Mouse (Mus musculus): ENCODE data around the gene Olfr1183. TPM values are rescaled to one million over a fixed set of nuclear protein-coding genes. Genes with fewer than 3 reads are reported as not detected.
"Not testable (repeated sequence)": the region's sequence is repeated elsewhere in the genome, so short reads cannot be mapped to it uniquely, and the experiment has no call there.

The Olfr1183 gene
- polyA plus RNA-seq (2016; fragmentation: Nextera tagmentation; extraction: Ambion mirVana) = not detected in 2 replicates

DNA sequence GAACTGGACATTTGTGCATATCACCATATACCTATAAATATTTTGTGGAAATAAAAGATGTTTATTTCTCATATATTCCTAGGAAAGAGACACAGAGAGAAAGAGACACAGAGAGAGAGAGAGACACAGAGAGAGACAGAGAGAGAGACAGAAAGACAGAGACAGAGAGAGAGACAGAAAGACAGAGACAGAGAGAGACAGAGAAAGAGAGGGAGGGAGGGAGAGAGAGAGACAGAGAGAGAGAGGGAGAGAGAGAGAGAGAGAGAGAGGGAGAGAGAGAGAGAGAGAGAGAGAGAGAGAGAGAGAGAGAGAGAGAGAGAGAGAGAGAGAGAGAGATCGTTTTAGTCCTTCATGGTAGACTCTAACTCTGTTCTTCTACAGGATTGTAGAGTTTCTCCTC lies at the start of gene Olfr1183:
TSS of gene Olfr1183 (plus strand) at position 301 of the 400 bp plus-strand sequence.
- not testable (repeated sequence) for H3K36me3 ChIP-seq; H3K4me1 ChIP-seq; DNase-seq (ENCODE audit: low spot score); H3K27me3 ChIP-seq (ENCODE audit: low read depth, poor library complexity, severe bottlenecking); H3K9me3 ChIP-seq (replicated peaks); H3K27ac ChIP-seq (replicated peaks); H3K4me3 ChIP-seq
- WGBS = 78% methylated on average over 1 of the region's 1 CpGs

- Histone ChIP-seq H3K27ac (replicated peaks) (no peak within 1 kb of the TSS), H3K36me3 (no peaks in the 10 kb centered on the region), H3K4me3 (no peak within 1 kb of the TSS), H3K9me3 (replicated peaks) (no peaks in the 10 kb centered on the region), H3K4me1 (no peaks in the 10 kb centered on the region), H3K27me3 (ENCODE audit: low read depth, poor library complexity, severe bottlenecking) (no peaks in the 10 kb centered on the region)
- 92% methylated on average over 3 of the region's 3 CpGs for WGBS
- no peak for DNase-seq (ENCODE audit: low spot score)
These were observed 48.3 kb upstream of the Olfr1183 start, which contains the start of gene Olfr1179 for GRCm38 (mm10) chr2:88406353-88406752. Olfr1179 (minus strand) TSS chr2:88406453.

GRCm38 (mm10) chr2:88419051-88419450 lies 35.6 kb upstream of the Olfr1183 start, which contains the start of gene Olfr1180:
Olfr1180 (minus strand) TSS chr2:88419151.
- no peaks in the 10 kb centered on the region for H3K4me1 ChIP-seq
- H3K27ac ChIP-seq (replicated peaks) = no peak within 1 kb of the TSS
- 87% methylated on average over 2 of the region's 2 CpGs for whole genome bisulfite sequencing
- no peak for DNase-seq (ENCODE audit: low spot score)
- no peaks in the 10 kb centered on the region for H3K27me3 ChIP-seq (ENCODE audit: low read depth, poor library complexity, severe bottlenecking)
- H3K9me3 ChIP-seq (replicated peaks) = no peaks in the 10 kb centered on the region
- H3K36me3 ChIP-seq = no peaks in the 10 kb centered on the region
- no peak within 1 kb of the TSS for H3K4me3 ChIP-seq

- WGBS = 89% methylated on average over 1 of the region's 1 CpGs
- Histone ChIP-seq H3K36me3 (no peaks in the 10 kb centered on the region), H3K27me3 (ENCODE audit: low read depth, poor library complexity, severe bottlenecking) (no peaks in the 10 kb centered on the region), H3K4me1 (no peaks in the 10 kb centered on the region), H3K9me3 (replicated peaks) (no peaks in the 10 kb centered on the region), H3K4me3 (no peak within 1 kb of the TSS), H3K27ac (replicated peaks) (no peak within 1 kb of the TSS)
- DNase-seq (ENCODE audit: low spot score) = no peak
These were observed 28.6 kb upstream of the Olfr1183 start, which contains the start of gene Olfr1181 for GRCm38 (mm10) chr2:88426071-88426470. Olfr1181 (minus strand) TSS chr2:88426171.

- Histone ChIP-seq H3K9me3 (replicated peaks) (no peaks in the 10 kb centered on the region), H3K4me3 (no peak within 1 kb of the TSS), H3K4me1 (no peaks in the 10 kb centered on the region), H3K27ac (replicated peaks) (no peak within 1 kb of the TSS), H3K36me3 (no peaks in the 10 kb centered on the region), H3K27me3 (ENCODE audit: low read depth, poor library complexity, severe bottlenecking) (no peaks in the 10 kb centered on the region)
- 86% methylated on average over 1 of the region's 1 CpGs for WGBS
- DNase-seq (ENCODE audit: low spot score) = no peak
These were observed 5.6 kb upstream of the Olfr1183 start, which contains the start of gene Gm13757 for GRCm38 (mm10) chr2:88449031-88449430. Gm13757 (minus strand) TSS chr2:88449131.

DNA sequence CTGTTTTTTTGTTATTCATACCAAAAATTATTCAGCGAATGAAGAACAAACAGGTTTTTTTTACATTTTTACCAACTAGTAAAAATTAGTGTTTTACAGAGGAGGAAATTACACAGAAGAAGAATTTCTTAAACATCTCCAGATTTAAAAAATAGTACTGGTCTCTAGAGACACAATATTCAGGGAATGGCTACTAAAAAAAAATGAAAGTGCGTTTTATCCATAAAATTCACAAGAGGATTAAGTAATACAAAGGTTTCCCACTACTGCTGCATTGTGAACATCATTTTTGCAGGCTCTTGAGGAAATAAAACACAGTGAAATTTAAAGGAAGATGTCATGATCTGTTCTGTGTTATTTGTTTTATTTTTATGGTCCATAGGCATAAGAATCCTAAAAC lies 28.6 kb downstream of the Olfr1183 start, which contains the start of gene Olfr1184:
TSS of gene Olfr1184 (plus strand) at position 301 of the 400 bp plus-strand sequence.
- Histone ChIP-seq H3K36me3 (no peaks in the 10 kb centered on the region), H3K4me1 (no peaks in the 10 kb centered on the region), H3K27ac (replicated peaks) (no peak within 1 kb of the TSS), H3K9me3 (replicated peaks) (no peaks in the 10 kb centered on the region), H3K27me3 (ENCODE audit: low read depth, poor library complexity, severe bottlenecking) (no peaks in the 10 kb centered on the region), H3K4me3 (no peak within 1 kb of the TSS)
- DNase-seq (ENCODE audit: low spot score) = no peak
- 88% methylated on average over 2 of the region's 2 CpGs for WGBS

DNA sequence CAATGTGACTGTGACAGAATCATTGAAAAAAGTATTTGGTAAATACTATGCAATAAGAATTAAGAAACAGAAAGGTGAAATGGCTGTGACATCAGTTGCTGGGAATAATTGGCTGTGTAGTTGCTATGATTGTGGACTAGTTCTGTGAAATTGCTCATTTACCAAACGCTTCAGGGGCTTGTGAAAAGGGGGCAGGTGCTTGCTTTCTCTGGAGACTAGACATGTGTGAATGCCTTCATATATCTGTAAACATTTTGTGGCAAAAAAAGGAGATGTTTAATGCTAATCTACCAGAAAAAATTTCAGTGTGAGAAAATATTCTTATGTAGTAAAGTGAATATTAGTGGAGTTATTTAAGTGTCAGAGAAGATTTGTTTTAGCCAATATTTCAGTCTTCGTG lies 38.4 kb downstream of the Olfr1183 start, which contains the start of gene Olfr1185-ps1:
TSS of gene Olfr1185-ps1 (plus strand) at position 301 of the 400 bp plus-strand sequence.
- H3K27ac ChIP-seq (replicated peaks) = no peak within 1 kb of the TSS
- no peaks in the 10 kb centered on the region for H3K9me3 ChIP-seq (replicated peaks)
- no peaks in the 10 kb centered on the region for H3K36me3 ChIP-seq
- H3K4me1 ChIP-seq = no peaks in the 10 kb centered on the region
- 83% methylated on average over 2 of the region's 2 CpGs for WGBS
- H3K27me3 ChIP-seq (ENCODE audit: low read depth, poor library complexity, severe bottlenecking) = no peaks in the 10 kb centered on the region
- DNase-seq (ENCODE audit: low spot score) = no peak
- no peak within 1 kb of the TSS for H3K4me3 ChIP-seq

- Histone ChIP-seq H3K36me3 (no peaks in the 10 kb centered on the region), H3K27me3 (ENCODE audit: low read depth, poor library complexity, severe bottlenecking) (no peaks in the 10 kb centered on the region), H3K27ac (replicated peaks) (no peak within 1 kb of the TSS), H3K9me3 (replicated peaks) (no peaks in the 10 kb centered on the region), H3K4me3 (no peak within 1 kb of the TSS), H3K4me1 (no peaks in the 10 kb centered on the region)
- WGBS = 88% methylated on average over 2 of the region's 2 CpGs
- no peak for DNase-seq (ENCODE audit: low spot score)
These were observed 63.6 kb downstream of the Olfr1183 start, which contains the start of gene Olfr1186 for GRCm38 (mm10) chr2:88518251-88518650. Olfr1186 (plus strand) TSS chr2:88518551.

Other genes starting within 250 kb of the Olfr1183 start
- not detected in 2 replicates for gene Olfr1170, start 226.5 kb upstream of the Olfr1183 start, polyA plus RNA-seq (2016; fragmentation: Nextera tagmentation; extraction: Ambion mirVana)
- not detected in 2 replicates for gene Olfr1173, start 175.0 kb upstream of the Olfr1183 start, polyA plus RNA-seq (2016; fragmentation: Nextera tagmentation; extraction: Ambion mirVana)
- not detected in 2 replicates for gene Olfr1174-ps, start 139.7 kb upstream of the Olfr1183 start, polyA plus RNA-seq (2016; fragmentation: Nextera tagmentation; extraction: Ambion mirVana)
- not detected in 2 replicates for gene Olfr1175-ps, start 127.7 kb upstream of the Olfr1183 start, polyA plus RNA-seq (2016; fragmentation: Nextera tagmentation; extraction: Ambion mirVana)
- gene Olfr1176, start 118.1 kb upstream of the Olfr1183 start, polyA plus RNA-seq (2016; fragmentation: Nextera tagmentation; extraction: Ambion mirVana) = not detected in 2 replicates
- not detected in 2 replicates for gene Olfr1177-ps, start 108.4 kb upstream of the Olfr1183 start, polyA plus RNA-seq (2016; fragmentation: Nextera tagmentation; extraction: Ambion mirVana)
- not detected in 2 replicates for gene Olfr1178, start 67.8 kb upstream of the Olfr1183 start, polyA plus RNA-seq (2016; fragmentation: Nextera tagmentation; extraction: Ambion mirVana)
- not detected in 2 replicates for gene Olfr1179, start 48.4 kb upstream of the Olfr1183 start, polyA plus RNA-seq (2016; fragmentation: Nextera tagmentation; extraction: Ambion mirVana)
- gene Olfr1180, start 35.7 kb upstream of the Olfr1183 start, polyA plus RNA-seq (2016; fragmentation: Nextera tagmentation; extraction: Ambion mirVana) = not detected in 2 replicates
- gene Olfr1181, start 28.7 kb upstream of the Olfr1183 start, polyA plus RNA-seq (2016; fragmentation: Nextera tagmentation; extraction: Ambion mirVana) = not detected in 2 replicates
- not detected in 2 replicates for gene Gm13757, start 5.7 kb upstream of the Olfr1183 start, polyA plus RNA-seq (2016; fragmentation: Nextera tagmentation; extraction: Ambion mirVana)
- not detected in 2 replicates for gene Olfr1184, start 28.7 kb downstream of the Olfr1183 start, polyA plus RNA-seq (2016; fragmentation: Nextera tagmentation; extraction: Ambion mirVana)
- not detected in 2 replicates for gene Olfr1185-ps1, start 38.5 kb downstream of the Olfr1183 start, polyA plus RNA-seq (2016; fragmentation: Nextera tagmentation; extraction: Ambion mirVana)
- gene Olfr1186, start 63.7 kb downstream of the Olfr1183 start, polyA plus RNA-seq (2016; fragmentation: Nextera tagmentation; extraction: Ambion mirVana) = not detected in 2 replicates
- not detected in 2 replicates for gene Olfr1188, start 102.1 kb downstream of the Olfr1183 start, polyA plus RNA-seq (2016; fragmentation: Nextera tagmentation; extraction: Ambion mirVana)
- gene Olfr1189, start 131.6 kb downstream of the Olfr1183 start, polyA plus RNA-seq (2016; fragmentation: Nextera tagmentation; extraction: Ambion mirVana) = not detected in 2 replicates
- not detected in 2 replicates for gene Olfr1191-ps1, start 185.7 kb downstream of the Olfr1183 start, polyA plus RNA-seq (2016; fragmentation: Nextera tagmentation; extraction: Ambion mirVana)
- gene Olfr1192-ps1, start 193.6 kb downstream of the Olfr1183 start, polyA plus RNA-seq (2016; fragmentation: Nextera tagmentation; extraction: Ambion mirVana) = not detected in 2 replicates
- not detected in 2 replicates for gene Olfr1193, start 220.8 kb downstream of the Olfr1183 start, polyA plus RNA-seq (2016; fragmentation: Nextera tagmentation; extraction: Ambion mirVana)
- gene Olfr1195, start 234.3 kb downstream of the Olfr1183 start, polyA plus RNA-seq (2016; fragmentation: Nextera tagmentation; extraction: Ambion mirVana) = not detected in 2 replicates
- gene Olfr1196, start 249.7 kb downstream of the Olfr1183 start, polyA plus RNA-seq (2016; fragmentation: Nextera tagmentation; extraction: Ambion mirVana) = not detected in 2 replicates

All from midbrain, embryonic 10.5 days (tissue).